Mouse (Mus musculus) embryonic facial prominence, embryonic 14.5 days (tissue): ENCODE results near the gene Gm43951. TPM values are rescaled to one million over a fixed set of nuclear protein-coding genes. Genes with fewer than 3 reads are reported as not detected.

Source experiments
- ATAC-seq: fragments of 200-750 bp; cut with Nextera tagmentation; 2 replicates; pipeline ENCODE4 v1.8.0; 2017; ENCODE audit warnings: low read depth, moderate number of reproducible peaks, moderate TSS enrichment
- DNase-seq: peaks from one replicate; pipeline ENCODE4 v3.0.0-alpha.2; 2015; ENCODE audit warnings: low spot score
- H3K27ac ChIP-seq: fragments of 300-500 bp; sonication (generic); replicated peaks from 2 replicates; pipeline ENCODE4 v1.5.1; 2014; ENCODE audit warnings: low read depth, mild to moderate bottlenecking, low read length, moderate library complexity
- H3K27me3 ChIP-seq: fragments of 300-500 bp; sonication (generic); replicated peaks from 2 replicates; pipeline ENCODE4 v1.6.1; 2014; ENCODE audit warnings: low read length; ENCODE audit not compliant: control insufficient read depth, insufficient read depth
- H3K36me3 ChIP-seq: fragments of 300-500 bp; sonication (generic); 2 replicates; pipeline ENCODE4 v1.6.1; 2014; ENCODE audit warnings: low read length, mixed read lengths; ENCODE audit not compliant: control insufficient read depth, insufficient read depth
- H3K4me1 ChIP-seq: fragments of 300-500 bp; sonication (generic); 2 replicates; pipeline ENCODE4 v1.6.1; 2014; ENCODE audit warnings: antibody characterized with exemption, low read length; ENCODE audit not compliant: control insufficient read depth, insufficient read depth
- H3K4me2 ChIP-seq: fragments of 300-500 bp; sonication (generic); 2 replicates; pipeline ENCODE4 v1.6.1; 2014; ENCODE audit warnings: low read depth, mild to moderate bottlenecking, low read length, moderate library complexity, mixed read lengths
- H3K4me3 ChIP-seq: fragments of 300-500 bp; sonication (generic); 2 replicates; pipeline ENCODE4 v1.5.1; 2014; ENCODE audit warnings: low read depth, mild to moderate bottlenecking, low read length
- H3K9ac ChIP-seq: fragments of 300-500 bp; sonication (generic); 2 replicates; pipeline ENCODE4 v1.6.1; 2014; ENCODE audit warnings: low read depth, mild to moderate bottlenecking, low read length, moderate library complexity, mixed read lengths
- H3K9me3 ChIP-seq: fragments of 300-500 bp; sonication (generic); 2 replicates; pipeline ENCODE4 v1.6.1; 2016; ENCODE audit warnings: low read length; ENCODE audit not compliant: control insufficient read depth
- WGBS: fragments of 180-500 bp; shearing (Covaris S2); extraction: QIAGEN DNeasy Blood & Tissue Kit; methylation state at CpG from one replicate; pipeline ENCODE4 v1.1.7; 2014; 5-methylcytosine and 5-hydroxymethylcytosine counted together
- polyA plus RNA-seq: library from polyadenylated mRNA; unstranded; fragments of >200 nt; fragmentation: Nextera tagmentation; extraction: Ambion mirVana; gene quantifications from 2 replicates; pipeline ENCODE4 v1.2.1, GENCODE M21; 2014

The Gm43951 gene
- 0.13 and 0.15 TPM in 2 replicates for polyA plus RNA-seq

DNA sequence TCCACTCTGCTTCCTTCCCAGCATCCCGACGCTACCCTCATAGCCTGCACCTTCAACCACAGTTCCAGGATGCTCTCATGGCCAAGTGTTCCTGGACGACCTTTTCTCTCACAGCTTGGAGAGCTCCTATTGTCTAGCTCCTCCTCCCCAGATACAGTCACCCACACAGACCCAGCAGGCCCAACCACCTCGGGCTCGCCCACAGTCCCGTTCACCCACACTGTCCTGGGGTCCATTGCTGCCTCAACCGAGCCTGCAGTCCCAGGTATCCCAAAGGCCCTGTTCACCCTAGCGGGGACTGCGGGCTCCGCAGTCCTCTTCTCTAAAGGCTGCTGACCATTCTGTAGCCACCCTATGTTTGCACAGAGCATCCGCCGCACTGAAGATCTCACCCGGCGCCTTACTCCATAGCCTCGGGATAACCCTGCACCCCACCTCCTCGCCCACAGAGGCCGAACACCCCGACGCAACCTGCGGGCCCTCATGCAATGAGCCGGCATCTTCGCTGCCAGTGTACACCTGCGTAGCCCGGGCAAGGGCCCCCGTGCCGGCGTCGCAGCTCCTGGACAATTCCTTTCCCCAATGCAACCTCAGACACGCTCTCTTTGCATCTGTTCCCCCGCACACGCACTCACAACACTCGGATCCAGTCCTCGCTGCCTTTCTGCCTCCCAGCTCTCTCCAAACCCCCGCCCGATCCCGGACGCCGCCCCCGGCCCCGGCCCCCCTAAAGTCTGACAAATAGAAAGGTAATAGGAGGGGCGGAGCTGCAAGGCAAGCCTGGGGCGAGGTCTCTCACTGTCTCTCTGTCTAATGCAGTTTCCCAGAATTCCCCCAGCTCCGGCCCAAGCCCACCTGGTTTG is at the start of gene Gm43951:
Gm43951 (minus strand) TSS at position 500 of the 863 bp plus-strand sequence.
- peak within 1 kb of the TSS; percentile 81 for H3K27ac ChIP-seq
- peak; percentile 42 for ATAC-seq
- peak within 1 kb of the TSS; percentile 82 for H3K9ac ChIP-seq
- H3K4me2 ChIP-seq = peak within 1 kb of the TSS; percentile 86
- no peaks in the 10 kb centered on the region for H3K27me3 ChIP-seq
- H3K4me1 ChIP-seq = peaks cover 10% of the 10 kb centered on the region
- H3K9me3 ChIP-seq = no peaks in the 10 kb centered on the region
- no peak for DNase-seq
- H3K36me3 ChIP-seq = peaks cover 36% of the 10 kb centered on the region
- peak within 1 kb of the TSS; percentile 81 for H3K4me3 ChIP-seq
- WGBS = under 1% methylated on average over 43 of the region's 43 CpGs

DNA sequence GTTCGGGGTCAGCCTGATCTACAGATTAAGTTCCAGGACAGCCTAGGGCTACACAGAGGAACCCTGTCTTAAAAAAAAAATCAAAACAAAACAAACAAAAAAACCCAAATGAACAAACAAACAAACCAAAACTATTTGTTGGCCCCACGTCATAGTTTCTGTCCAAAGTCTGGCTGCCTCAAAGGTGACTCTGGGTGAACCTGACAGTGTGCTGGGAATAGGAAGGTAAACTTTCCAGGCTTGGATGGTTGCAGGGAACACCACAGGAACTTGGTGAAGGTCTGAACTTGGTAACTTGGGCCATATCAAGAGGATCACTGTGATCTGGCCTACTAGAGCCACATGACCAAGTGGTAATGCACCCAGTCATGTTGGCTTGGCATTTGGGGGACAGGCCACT is 49.8 kb upstream of the Gm43951 start:
- DNase-seq (no peak), ATAC-seq (no peak)
- no peak overlapping the region for H3K27ac ChIP-seq
- WGBS = 79% methylated on average over 2 of the region's 2 CpGs
- no peaks in the 10 kb centered on the region for H3K36me3 ChIP-seq
- no peaks in the 10 kb centered on the region for H3K27me3 ChIP-seq
- H3K4me2 ChIP-seq = no peak overlapping the region
- H3K4me1 ChIP-seq = no peaks in the 10 kb centered on the region
- no peak overlapping the region for H3K9ac ChIP-seq
- no peak overlapping the region for H3K4me3 ChIP-seq
- no peaks in the 10 kb centered on the region for H3K9me3 ChIP-seq

- no peak overlapping the region for H3K27ac ChIP-seq
- H3K4me3 ChIP-seq = no peak overlapping the region
- H3K9ac ChIP-seq = no peak overlapping the region
- no peaks in the 10 kb centered on the region for H3K36me3 ChIP-seq
- no peaks in the 10 kb centered on the region for H3K4me1 ChIP-seq
- H3K4me2 ChIP-seq = no peak overlapping the region
- DNase-seq (no peak), ATAC-seq (no peak)
- H3K27me3 ChIP-seq = no peaks in the 10 kb centered on the region
- 95% methylated on average over 4 of the region's 4 CpGs for WGBS
- H3K9me3 ChIP-seq = no peaks in the 10 kb centered on the region
These were observed 49.0 kb upstream of the Gm43951 start for GRCm38 (mm10) chr11:72255629-72256028.

DNA sequence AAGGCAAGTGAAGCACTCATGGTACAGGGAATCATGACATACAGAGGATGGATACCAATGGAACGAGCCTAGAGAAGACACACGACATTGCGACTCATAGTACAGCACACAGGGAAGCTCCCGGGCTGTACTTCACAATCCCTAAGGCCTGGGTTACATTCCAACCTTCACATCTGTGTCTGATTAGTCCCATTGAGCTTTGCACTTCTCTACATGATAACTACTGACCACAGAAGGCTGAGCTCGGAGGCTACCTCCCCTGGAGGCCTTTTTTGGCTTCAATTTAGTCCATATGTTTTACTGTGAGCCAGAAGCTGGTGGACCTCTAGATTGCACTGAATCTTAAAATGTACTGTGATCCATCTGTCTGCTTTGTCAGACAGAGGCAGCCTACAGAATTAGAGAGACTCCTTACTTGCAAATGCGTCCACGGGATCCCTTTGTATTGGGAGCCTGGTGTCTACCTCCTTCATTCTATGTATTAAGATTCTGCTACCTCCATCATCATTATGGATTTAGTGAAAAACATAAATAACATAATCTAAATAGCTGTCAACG is 38.6 kb upstream of the Gm43951 start:
- Histone ChIP-seq H3K27me3 (no peaks in the 10 kb centered on the region), H3K4me3 (no peak overlapping the region), H3K36me3 (no peaks in the 10 kb centered on the region), H3K9ac (no peak overlapping the region), H3K4me1 (no peaks in the 10 kb centered on the region), H3K9me3 (no peaks in the 10 kb centered on the region), H3K4me2 (no peak overlapping the region), H3K27ac (no peak overlapping the region)
- 60% methylated on average over 8 of the region's 8 CpGs for WGBS
- DNase-seq (peak; percentile 32), ATAC-seq (no peak)

DNA sequence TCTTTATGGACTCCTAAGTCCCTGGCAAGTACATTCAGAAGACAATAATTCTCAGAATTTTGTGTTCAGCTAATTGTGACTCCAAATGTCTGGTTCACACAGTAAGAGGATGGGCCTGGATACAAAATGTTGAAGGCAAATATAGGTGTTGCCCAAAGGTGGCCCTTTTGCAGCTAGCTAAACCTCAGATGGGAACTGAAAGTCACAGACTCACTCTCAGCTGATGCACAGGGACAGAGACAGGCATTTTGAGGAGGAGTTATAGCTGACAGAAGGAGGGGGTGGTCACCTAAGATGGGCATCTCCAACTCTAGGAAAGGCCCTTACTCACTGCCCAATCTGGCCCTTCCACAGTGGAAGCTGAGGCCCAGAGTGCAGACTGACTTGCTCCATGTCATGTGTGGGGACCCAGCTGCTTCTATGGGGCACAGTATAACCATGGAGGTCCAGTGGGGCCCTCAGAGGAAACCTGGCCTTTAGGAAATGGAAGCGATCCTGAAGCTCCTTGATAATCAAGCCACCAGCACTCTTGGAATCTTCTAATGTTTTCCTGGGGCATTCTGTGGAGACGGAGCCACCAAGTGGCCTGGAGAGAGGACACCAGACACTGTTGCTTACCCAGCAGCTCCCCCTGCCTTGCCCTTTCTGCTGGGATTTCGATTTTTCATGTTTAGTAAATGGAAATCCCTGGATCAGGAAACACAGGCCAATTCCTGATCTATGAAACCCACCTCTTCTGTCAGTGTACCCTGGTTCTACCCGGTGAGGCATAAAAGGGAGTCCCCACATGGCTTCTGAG is 33.6 kb upstream of the Gm43951 start:
- 71% methylated on average over 4 of the region's 4 CpGs for WGBS
- Histone ChIP-seq H3K36me3 (no peaks in the 10 kb centered on the region), H3K4me3 (no peak overlapping the region), H3K27me3 (no peaks in the 10 kb centered on the region), H3K9me3 (no peaks in the 10 kb centered on the region), H3K4me1 (no peaks in the 10 kb centered on the region), H3K27ac (no peak overlapping the region), H3K9ac (no peak overlapping the region), H3K4me2 (no peak overlapping the region)
- no peak for ATAC-seq
- no peak for DNase-seq

GRCm38 (mm10) chr11:72234013-72234412 is 27.4 kb upstream of the Gm43951 start:
- H3K9me3 ChIP-seq = no peaks in the 10 kb centered on the region
- WGBS = 67% methylated on average over 5 of the region's 5 CpGs

DNA sequence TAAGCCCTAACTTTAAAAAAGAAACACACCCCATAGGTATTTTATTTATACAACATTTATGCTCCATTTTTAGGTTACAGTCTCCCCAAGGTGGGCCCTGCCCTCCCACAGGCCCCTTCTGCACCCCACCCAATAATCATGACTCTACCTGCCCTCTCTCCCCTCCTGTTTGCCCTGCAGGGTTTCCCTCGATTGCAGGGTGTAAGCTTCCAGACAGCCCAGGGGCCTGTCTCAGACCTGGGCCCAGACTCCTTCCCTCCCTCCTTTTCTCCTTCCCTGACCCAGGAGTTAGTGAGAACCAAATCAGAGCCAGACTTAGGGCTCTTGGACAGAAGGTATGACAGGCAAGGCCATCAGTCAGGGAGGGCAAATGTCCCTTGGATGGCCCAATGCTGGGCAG is 26.4 kb upstream of the Gm43951 start:
- no peaks in the 10 kb centered on the region for H3K4me1 ChIP-seq
- H3K36me3 ChIP-seq = no peaks in the 10 kb centered on the region
- no peak for ATAC-seq
- WGBS = 43% methylated on average over 1 of the region's 1 CpGs
- no peaks in the 10 kb centered on the region for H3K27me3 ChIP-seq
- H3K9me3 ChIP-seq = no peaks in the 10 kb centered on the region
- no peak for DNase-seq
- H3K4me3 ChIP-seq = no peak overlapping the region
- no peak overlapping the region for H3K4me2 ChIP-seq
- H3K9ac ChIP-seq = no peak overlapping the region
- no peak overlapping the region for H3K27ac ChIP-seq

More at GRCm38 (mm10) chr11:72234013-72234412, 27.4 kb upstream of the Gm43951 start:
- Histone ChIP-seq H3K27me3 (no peaks in the 10 kb centered on the region), H3K36me3 (no peaks in the 10 kb centered on the region), H3K9ac (no peak overlapping the region), H3K4me2 (no peak overlapping the region), H3K4me1 (no peaks in the 10 kb centered on the region), H3K27ac (no peak overlapping the region), H3K4me3 (no peak overlapping the region)
- DNase-seq (no peak), ATAC-seq (no peak)

DNA sequence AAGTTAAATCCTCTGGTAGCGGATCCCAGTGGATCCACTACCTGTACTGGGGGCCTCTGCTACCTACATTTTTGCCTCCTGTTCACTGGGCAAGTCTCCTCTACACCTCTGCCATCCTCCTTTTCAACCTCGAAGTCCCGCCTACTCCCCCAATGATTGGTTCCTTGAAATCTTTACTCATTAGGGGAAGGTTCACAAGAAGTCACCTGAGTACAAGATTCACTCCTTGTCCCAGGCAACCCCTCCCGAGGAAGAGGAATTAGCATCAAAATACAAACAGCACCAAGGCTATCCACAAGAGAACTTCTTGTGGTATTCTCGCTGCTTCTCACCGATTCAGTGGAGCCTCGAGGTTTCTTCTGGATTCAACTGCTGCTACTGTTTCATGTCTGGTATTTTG is 25.4 kb upstream of the Gm43951 start:
- H3K9me3 ChIP-seq = no peaks in the 10 kb centered on the region
- no peaks in the 10 kb centered on the region for H3K36me3 ChIP-seq
- no peaks in the 10 kb centered on the region for H3K27me3 ChIP-seq
- no peak overlapping the region for H3K27ac ChIP-seq
- ATAC-seq (no peak), DNase-seq (no peak)
- WGBS = 85% methylated on average over 7 of the region's 7 CpGs
- H3K9ac ChIP-seq = no peak overlapping the region
- H3K4me2 ChIP-seq = no peak overlapping the region
- H3K4me1 ChIP-seq = no peaks in the 10 kb centered on the region
- no peak overlapping the region for H3K4me3 ChIP-seq
